Mouse (Mus musculus): ENCODE results near the gene Setd3.
A peak's percentile ranks its signal among the peaks of the same experiment; 100 is the strongest.

Setd3 gene

GRCm38 (mm10) chr12:108179246-108179320, at the start of gene Setd3:
Setd3 (minus strand) TSS chr12:108179314.
- no peak for DNase-seq (ENCODE audit: low read depth)

- no peak for DNase-seq (ENCODE audit: low read depth)
Observed at GRCm38 (mm10) chr12:108227527-108227926, 48.4 kb upstream of the Setd3 start.

GRCm38 (mm10) chr12:108226941-108227340, 47.8 kb upstream of the Setd3 start:
- DNase-seq (ENCODE audit: low read depth) = no peak

GRCm38 (mm10) chr12:108226216-108226615, 47.1 kb upstream of the Setd3 start:
- no peak for DNase-seq (ENCODE audit: low read depth)

- DNase-seq (ENCODE audit: low read depth) = no peak
Observed at GRCm38 (mm10) chr12:108225781-108226180, 46.7 kb upstream of the Setd3 start.

- no peak for DNase-seq (ENCODE audit: low read depth)
Observed at GRCm38 (mm10) chr12:108223357-108223756, 44.2 kb upstream of the Setd3 start.

- DNase-seq (ENCODE audit: low read depth) = no peak
Observed at GRCm38 (mm10) chr12:108221712-108222111, 42.6 kb upstream of the Setd3 start.

GRCm38 (mm10) chr12:108221206-108221605, 42.1 kb upstream of the Setd3 start:
- no peak for DNase-seq (ENCODE audit: low read depth)

GRCm38 (mm10) chr12:108220621-108221020, 41.5 kb upstream of the Setd3 start:
- DNase-seq (ENCODE audit: low read depth) = no peak

- no peak for DNase-seq (ENCODE audit: low read depth)
Observed at GRCm38 (mm10) chr12:108219825-108220616, 40.9 kb upstream of the Setd3 start.

- no peak for DNase-seq (ENCODE audit: low read depth)
Observed at GRCm38 (mm10) chr12:108219163-108219562, 40.0 kb upstream of the Setd3 start.

GRCm38 (mm10) chr12:108217572-108217971, 38.5 kb upstream of the Setd3 start:
- DNase-seq (ENCODE audit: low read depth) = peak; percentile 54

- no peak for DNase-seq (ENCODE audit: low read depth)
Observed at GRCm38 (mm10) chr12:108216611-108217370, 37.7 kb upstream of the Setd3 start.

- no peak for DNase-seq (ENCODE audit: low read depth)
Observed at GRCm38 (mm10) chr12:108215090-108215489, 36.0 kb upstream of the Setd3 start.

GRCm38 (mm10) chr12:108213090-108214041, 34.3 kb upstream of the Setd3 start:
- no peak for DNase-seq (ENCODE audit: low read depth)

GRCm38 (mm10) chr12:108212476-108212875, 33.4 kb upstream of the Setd3 start:
- no peak for DNase-seq (ENCODE audit: low read depth)

GRCm38 (mm10) chr12:108212071-108212470, 33.0 kb upstream of the Setd3 start:
- DNase-seq (ENCODE audit: low read depth) = no peak

GRCm38 (mm10) chr12:108210623-108211022, 31.5 kb upstream of the Setd3 start:
- DNase-seq (ENCODE audit: low read depth) = no peak

- peak; percentile 69 for DNase-seq (ENCODE audit: low read depth)
Observed at GRCm38 (mm10) chr12:108208726-108209438, 29.8 kb upstream of the Setd3 start.

- no peak for DNase-seq (ENCODE audit: low read depth)
Observed at GRCm38 (mm10) chr12:108208216-108208615, 29.1 kb upstream of the Setd3 start.

GRCm38 (mm10) chr12:108206641-108207040, 27.5 kb upstream of the Setd3 start:
- peak; percentile 80 for DNase-seq (ENCODE audit: low read depth)

- DNase-seq (ENCODE audit: low read depth) = peak; percentile 60
Observed at GRCm38 (mm10) chr12:108204978-108205377, 25.9 kb upstream of the Setd3 start.

All from induced T-regulatory cell, adult 2 months (primary cell).